Mouse (Mus musculus) left cerebral cortex, postnatal 14 days (tissue): ENCODE results near the gene Necap1. TPM values are rescaled to one million over a fixed set of nuclear protein-coding genes. Genes with fewer than 3 reads are reported as not detected.
A peak's percentile ranks its signal among the peaks of the same experiment; 100 is the strongest.

Experiments
- DNase-seq, 2 experiments: peaks; one replicate each; pipeline ENCODE4 v3.0.0; 2021 to 2022; ENCODE audit warnings: low spot score in 2 of 2, mixed read lengths in 1 of 2
- intact Hi-C: fragments of 180-260 bp; cut with DNase I; formaldehyde crosslinking; loops from one replicate; pipeline ENCODE4 v1.15.1; 2025
- long read RNA-seq, 2 experiments: library from polyadenylated mRNA; stranded (forward); transcript quantifications; one replicate each; pipeline ENCODE4 v2.0.0; 2021
- total RNA-seq, 2 experiments: library from RNA; stranded (reverse); gene quantifications; 2 replicates each; pipeline ENCODE4 v1.2.3; 2021

The Necap1 gene
- 100 to 1,000 TPM; 176 to 187 TPM for total RNA-seq
- long read RNA-seq, experiment 1, transcript Necap1-201 (8 exons, 2,476 nt) = major isoform, 288 of 338 reads
- long read RNA-seq, experiment 1, partial matches to known transcripts = 12 of 338 reads
- long read RNA-seq, experiment 1, other reads (novel, unspliced or antisense) = 38 of 338 reads
- long read RNA-seq, experiment 2, transcript Necap1-201 (8 exons, 2,476 nt) = major isoform, 247 of 276 reads
- long read RNA-seq, experiment 2, partial matches to known transcripts = 6 of 276 reads
- long read RNA-seq, experiment 2, other reads (novel, unspliced or antisense) = 23 of 276 reads

DNA sequence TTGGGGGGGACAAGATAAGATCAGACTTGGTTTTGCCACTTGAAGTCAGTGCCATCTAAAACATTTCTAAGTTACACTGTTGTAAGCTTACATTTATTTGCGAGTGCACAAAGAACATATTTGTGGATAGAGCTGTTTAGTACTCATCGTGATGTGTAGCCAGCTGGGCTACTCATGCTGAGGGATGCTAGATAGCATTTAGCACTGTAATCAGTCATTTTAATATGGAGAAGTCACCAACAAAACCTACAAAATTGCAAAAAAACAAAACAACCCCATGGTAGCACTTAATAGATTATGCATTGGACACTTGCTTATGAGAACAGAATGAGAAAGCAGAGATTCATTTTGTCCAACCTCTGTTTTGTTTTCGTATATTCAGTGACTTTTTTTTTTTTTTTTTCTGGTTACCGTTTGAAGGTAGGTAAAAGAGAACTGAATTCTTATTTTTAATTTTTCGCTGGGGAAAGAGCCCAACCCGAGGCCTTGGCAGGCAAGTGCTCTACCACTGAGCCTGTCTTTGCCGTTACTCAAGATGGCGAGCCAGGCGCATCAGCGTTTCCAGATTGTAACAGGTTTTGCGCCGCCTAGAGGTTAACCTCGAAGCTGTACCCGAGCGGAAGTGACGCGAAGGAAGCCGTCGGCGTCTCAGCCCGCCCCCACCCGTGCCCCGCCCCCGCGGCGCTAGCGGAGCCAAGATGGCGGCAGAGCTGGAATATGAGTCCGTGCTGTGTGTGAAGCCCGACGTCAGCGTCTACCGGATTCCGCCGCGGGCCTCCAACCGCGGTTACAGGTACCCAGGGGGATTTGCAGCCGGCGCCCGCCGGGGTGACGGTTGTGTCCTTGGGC, at the start of gene Necap1:
Necap1 (plus strand) TSS at position 604 of the 849 bp plus-strand sequence.
- intact Hi-C loops = loop anchor here (5.0 to 10.0 kb wide), 3 partner anchors 62 to 209 kb away; no protein-coding TSS in a partner anchor
- peak; percentile 99 for DNase-seq

DNA sequence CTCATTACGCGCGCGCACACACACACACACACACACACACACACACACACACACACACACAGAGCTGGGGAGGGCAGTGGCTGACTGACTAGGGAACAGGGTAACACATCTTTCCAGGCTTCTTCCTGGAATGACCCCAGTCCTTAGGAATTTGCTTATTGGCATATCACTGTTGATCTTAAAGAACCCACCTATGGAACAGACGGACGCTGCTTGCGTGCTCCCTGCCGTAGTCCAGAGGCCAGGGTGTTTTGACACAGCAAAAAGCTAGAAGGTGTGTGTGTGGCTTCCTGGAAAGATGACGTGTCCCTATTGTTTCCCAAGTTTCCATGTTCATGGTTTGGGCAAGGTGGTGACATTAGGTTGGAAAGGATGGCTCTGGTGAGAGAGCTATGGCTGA, 49.1 kb upstream of the Necap1 start:
- intact Hi-C loops = no loop called here
- DNase-seq = no peak

DNA sequence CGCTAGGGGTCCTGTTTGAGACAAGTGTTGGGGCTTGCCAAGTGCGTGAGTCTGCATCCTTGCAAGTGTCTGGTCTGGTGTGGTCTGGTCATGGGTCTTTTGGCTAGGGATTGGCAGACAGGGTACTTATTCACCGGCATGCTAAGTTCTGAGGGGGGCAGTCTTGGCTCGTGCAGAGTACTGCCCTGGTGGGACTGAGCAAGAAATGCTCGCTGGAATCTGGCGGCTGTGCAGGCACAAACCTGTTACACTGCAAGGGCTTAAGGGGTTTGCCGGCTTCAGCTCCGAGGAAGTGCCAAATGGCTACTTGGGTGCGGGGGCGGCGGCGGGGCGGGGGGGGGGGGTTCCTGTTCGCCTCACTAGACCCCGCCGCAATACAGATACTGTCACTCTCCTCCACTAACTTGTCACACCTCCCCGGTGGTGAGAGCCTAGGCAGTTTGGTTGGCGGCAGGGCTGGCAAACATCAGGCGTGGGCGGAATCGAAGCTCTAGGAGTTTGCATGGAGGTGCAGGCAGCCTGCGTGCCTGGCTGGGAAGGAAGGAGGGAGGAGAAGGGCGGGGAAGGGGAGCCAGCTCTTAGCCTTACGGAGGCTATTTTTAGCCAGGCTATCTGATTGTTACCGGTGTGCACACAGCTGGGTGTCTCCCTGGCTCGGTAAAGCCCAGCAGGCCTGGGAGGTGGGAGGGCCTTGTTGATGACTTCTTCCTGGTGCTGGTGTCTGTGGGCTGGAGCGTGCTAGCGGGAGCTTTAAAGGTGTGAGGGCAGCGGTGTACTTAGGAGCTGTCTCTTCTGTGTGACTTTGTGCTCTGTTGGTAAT, 48.1 kb upstream of the Necap1 start:
- intact Hi-C loops = no loop called here
- peak; percentile 85 to 91 for DNase-seq

DNA sequence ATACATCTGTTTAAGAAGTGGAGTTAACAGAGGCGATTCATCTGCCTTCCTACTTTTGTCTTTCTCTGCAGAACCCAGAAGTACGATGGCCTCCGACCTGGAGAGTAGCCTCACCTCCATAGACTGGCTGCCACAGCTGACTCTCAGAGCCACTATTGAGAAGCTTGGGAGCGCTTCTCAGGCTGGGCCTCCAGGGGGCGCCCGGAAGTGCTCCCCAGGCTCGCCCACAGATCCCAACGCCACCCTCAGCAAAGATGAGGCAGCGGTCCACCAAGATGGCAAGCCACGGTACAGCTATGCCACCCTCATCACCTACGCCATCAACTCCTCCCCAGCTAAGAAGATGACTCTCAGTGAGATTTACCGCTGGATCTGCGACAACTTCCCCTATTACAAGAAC, 46.2 kb upstream of the Necap1 start:
- intact Hi-C loops = no loop called here
- peak; percentile 14 to 42 for DNase-seq

DNA sequence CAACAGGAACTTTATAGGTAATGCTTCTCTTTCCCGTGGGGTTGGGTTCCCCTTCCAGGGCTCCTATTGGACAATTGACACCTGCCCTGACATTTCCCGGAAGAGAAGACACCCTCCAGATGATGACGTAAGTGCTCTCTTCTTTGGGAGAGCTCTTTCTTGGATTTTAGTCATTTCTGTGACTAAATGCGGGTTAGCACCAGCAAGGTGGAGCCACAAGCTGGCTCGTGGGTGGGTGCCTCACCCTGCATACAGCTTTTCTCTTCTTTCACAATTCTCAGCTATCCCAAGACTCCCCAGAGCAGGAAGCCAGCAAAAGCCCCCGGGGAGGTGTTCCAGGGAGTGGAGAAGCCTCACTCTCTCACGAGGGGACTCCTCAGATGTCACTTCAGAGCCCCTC, 41.4 kb upstream of the Necap1 start:
- DNase-seq = no peak
- intact Hi-C loops = no loop called here

DNA sequence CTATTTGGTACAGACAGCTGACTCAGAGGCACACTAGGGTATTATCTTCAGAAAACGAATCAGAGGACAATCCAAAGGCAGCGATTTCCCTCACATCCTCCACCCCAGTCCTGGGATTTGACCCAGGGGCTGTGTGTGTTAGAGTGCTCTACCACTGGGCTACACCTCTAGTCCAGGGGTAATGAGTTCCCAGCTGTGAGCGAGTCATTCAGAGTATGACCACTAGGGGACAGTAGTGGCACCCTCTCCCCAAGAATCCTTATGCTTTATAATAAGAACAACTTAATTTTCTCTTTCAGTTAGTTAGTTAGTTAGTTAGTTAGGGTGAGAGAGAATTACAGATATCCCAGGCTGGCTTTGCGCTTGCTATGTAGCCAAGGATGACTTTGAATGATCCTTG, 39.9 kb upstream of the Necap1 start:
- intact Hi-C loops = no loop called here
- DNase-seq = no peak

DNA sequence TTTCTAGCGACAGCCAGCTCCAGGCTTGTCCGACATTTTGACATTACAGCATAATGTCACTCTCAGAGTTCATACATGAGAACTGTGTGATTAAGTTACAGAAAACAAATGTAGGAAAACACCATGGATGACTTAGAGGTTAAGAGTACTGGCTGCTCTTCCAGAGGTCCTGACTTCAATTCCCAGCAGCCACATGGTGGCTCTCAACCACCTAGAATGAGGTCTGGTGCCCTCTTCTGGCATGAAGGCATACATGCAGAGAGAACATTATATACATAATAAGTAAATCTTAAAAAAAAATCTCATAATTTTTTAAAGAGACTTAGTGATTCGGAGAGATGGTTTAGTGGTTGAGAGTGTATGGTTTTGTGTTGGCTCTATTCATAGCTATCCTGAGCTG, 37.3 kb upstream of the Necap1 start:
- intact Hi-C loops = no loop called here
- DNase-seq = no peak

DNA sequence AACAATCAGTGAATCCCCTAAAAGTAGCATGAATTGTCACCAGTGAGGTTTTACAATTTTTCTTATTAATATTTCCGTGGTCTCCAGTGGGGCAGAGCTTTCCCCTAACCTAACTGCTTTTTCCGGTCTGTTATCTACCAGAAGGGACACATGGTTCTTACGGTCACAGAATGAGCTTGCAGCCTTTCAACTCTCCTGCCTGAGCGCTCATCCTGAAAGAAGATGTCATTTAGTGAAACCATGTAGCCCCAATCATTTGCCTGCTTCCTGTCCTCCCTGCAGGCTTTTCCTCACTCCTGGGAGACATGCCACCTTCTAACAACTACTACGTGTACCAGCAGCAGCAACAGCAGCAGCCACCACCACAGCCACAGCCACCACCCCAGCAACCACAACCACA, 36.7 kb upstream of the Necap1 start:
- no peak for DNase-seq
- intact Hi-C loops = no loop called here

DNA sequence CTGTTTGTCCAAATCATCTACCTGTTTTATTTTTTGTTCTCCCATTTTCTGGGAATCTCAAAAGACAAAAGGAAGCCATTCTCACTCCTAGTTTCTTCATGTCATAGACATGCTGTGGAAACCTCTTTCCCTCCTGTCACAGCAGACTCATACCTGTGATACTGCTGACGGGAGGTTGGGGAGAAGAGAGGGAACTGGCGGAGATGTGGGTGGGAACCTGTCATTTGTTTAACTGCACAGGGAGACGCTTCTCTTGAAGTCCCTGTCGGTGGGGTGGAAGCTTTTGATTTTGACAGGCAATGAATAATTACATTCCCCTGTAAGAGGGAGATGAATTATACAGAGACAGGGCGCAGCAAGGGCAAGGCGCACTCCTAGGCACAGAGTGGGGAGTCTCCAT, 30.5 kb upstream of the Necap1 start:
- no peak for DNase-seq
- intact Hi-C loops = no loop called here

DNA sequence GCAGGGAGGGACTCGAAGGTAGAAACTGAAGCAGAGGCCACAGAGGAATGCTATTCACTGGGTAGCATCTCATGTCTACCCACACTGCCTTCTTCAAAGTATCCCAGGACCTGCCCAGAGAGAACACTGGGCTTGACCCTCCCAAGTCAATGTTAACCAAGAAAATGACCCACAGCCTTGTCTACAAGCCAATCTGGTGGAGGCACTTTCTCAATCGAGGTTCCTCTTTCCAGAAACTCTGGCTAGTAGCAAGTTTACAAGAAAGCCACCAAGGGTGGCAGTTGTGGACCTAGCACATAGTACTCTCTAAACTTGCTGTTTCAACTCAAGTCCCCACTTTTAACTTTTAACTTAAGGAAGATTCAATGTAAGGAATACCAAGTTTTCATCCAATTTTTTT, 21.6 kb upstream of the Necap1 start:
- intact Hi-C loops = no loop called here
- no peak for DNase-seq

DNA sequence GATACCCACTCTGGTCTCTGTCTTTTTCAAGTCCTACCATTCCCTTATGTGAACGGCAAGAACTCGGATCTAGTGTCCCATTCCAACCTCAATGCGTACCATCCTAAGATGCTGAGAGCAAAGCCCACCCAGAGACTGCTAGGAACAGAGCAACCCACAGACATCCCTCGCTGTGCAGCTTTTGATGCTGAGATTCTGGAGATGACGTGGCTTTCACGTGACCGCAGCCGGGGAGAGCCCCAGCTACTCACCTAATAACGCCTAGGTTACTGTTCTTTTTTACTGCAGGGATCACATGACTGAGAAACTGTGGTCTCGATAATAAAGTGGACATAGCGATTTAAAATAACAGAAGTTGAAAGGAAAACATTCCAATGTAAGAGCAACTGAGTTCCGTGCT, 19.7 kb upstream of the Necap1 start:
- intact Hi-C loops = no loop called here
- no peak for DNase-seq

DNA sequence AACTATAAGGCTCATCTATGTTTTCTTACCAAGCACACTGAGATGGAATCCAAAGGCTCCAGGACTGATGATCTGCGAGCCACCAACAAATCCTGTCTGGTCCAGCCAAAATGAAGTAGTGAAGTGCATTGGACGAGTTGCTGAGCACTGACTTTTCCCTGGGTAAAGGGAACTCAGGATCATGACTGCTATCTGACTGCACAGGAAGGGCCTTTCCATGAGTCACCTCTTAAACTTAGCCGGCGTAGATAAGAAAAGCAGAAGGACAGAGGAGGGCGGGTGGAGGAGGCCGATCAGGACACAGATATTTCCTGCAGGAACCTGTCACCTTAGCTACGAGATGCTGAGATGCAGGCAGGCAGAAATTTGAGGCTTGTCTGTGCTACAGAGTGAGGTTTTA, 18.3 kb upstream of the Necap1 start, which contains the start of gene C3ar1:
C3ar1 (minus strand) TSS at position 207 of the 400 bp plus-strand sequence.
- DNase-seq = no peak
- intact Hi-C loops = no loop called here

DNA sequence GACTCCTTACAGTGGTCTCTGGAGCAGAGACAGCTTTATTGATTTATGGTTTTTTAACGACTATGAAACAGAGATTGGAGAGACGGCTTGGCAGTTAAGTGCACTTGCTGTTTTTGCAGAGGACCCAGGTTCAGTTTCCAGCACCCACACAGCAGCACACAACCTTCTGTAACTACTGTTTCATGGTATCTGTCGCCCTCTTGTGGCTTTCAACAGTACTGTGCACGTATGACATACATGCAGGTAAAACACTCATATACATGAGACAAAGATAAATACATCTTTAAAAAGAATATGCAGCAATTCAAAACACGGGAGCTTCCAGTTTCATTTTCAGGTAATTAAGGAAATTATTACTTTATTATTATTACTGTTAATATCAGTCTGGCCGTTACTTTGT, 11.8 kb upstream of the Necap1 start:
- no peak for DNase-seq
- intact Hi-C loops = no loop called here

DNA sequence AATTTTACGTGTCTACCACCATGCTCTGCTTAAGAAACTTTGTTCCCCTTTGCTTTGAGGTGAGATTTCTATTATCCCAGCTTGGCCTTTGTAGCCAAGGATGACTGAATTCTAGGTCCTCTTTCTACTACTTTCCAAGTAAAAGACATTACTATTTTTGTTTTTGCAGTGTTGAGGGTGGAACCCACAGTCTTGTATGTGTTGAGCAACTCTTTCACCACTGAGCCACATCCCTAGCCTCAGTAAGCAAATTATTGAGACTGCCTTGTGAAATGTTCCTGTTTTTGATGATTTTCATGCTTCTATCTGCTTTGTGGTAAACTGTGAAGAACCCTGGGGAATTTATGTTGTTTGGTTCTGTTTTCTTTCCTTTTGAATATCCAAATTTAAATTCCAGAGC, 11.4 kb upstream of the Necap1 start:
- intact Hi-C loops = no loop called here
- no peak for DNase-seq

DNA sequence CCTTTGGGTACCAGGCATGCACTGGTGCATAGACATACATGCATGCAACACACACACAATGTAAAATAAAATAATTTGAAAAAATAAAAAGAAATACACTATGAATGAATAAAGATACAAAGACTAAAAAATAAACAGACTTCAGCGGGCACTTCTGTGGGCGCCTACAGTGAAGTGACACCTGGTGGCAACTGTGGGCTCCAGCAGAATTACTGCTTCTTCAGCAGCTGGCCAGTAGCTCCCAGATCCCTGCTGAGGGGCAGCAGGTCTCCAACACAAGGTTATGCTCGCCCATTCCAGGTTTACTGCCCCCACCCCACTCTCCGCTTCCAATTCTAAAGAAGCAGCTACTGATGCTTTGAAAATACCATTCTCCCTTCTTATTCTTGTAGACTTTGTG, 6.4 kb upstream of the Necap1 start:
- DNase-seq = peak in 1 of 2 experiments; percentile 23
- intact Hi-C loops = no loop called here

DNA sequence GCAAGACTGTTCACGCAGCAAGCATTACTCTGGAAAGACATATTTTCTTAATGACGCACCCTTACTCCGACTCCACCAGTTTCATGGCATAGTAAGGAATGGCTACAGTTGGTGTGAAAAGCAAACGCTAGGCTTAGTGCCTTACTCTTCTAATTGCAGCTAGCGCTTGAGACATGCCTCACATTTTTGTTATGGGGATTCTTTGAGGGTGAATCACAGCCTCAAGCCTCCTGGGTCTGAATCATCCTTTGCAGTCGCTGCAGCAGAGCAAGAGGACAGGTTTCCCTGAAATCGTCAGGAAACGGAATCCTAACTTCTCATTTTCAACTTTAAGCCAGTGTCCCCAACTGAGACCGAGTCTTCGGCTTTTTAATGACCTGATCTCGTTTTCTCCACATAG, 4.4 kb upstream of the Necap1 start:
- DNase-seq = peak in 1 of 2 experiments; percentile 25
- intact Hi-C loops = loop anchor here (5.0 to 10.0 kb wide), 3 partner anchors 58 to 205 kb away; no protein-coding TSS in a partner anchor

DNA sequence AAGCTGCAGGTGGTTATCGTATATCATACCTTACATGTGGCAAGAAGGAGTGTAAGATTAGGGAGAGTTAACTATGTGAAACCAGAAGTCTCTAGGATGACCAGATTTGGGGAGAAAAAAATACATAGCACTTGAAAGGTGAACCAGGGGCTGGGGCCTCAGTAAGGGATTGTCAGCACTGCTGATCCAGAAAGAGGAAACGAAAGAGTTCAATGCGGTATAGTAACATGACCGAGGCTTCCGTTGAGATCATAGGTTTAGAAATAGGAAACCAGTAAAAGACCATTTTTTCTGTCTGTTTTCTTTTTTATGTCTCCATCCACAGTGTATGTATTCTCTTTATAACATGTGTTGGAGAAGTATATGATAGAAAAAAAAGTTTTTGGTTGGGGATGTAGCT, 1.5 kb upstream of the Necap1 start:
- intact Hi-C loops = loop anchor here (5.0 to 10.0 kb wide), 3 partner anchors 60 to 208 kb away; no protein-coding TSS in a partner anchor
- DNase-seq = no peak

DNA sequence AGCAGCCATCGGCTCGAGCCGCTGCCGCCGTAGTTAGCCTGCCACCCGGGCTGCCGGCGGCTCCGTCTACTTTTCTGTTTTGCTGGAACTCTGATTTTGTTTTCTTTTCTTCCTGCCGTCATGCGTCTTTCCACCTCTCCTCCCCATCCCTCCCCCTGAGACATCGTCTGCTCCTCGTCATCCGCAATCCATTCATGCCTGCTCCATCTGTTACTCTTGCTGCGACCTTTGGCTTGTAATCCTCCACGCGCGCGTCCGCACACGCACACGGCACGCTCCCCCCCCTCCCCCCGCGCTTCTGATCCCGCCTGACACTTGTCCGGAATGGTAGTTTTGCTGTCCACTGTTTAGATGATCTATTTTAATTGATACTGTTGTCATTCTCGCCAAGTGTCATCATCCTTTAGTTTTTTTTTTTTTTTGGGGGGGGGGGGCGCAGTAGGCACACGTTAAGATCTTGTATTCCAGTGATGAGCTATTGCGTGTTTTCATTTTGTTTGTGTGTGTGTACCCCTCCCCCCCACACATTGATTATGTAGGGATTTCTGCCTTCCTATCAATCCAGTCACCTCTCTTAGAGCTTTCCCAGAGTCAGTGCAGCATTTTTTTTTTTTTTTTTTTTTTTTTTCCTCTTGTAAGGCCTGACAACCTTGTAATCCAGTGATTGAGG, 581 bp downstream of the Necap1 start:
- intact Hi-C loops = loop anchor here (5.0 to 10.0 kb wide), 3 partner anchors 63 to 210 kb away; no protein-coding TSS in a partner anchor
- DNase-seq = peak in 1 of 2 experiments; percentile 49

DNA sequence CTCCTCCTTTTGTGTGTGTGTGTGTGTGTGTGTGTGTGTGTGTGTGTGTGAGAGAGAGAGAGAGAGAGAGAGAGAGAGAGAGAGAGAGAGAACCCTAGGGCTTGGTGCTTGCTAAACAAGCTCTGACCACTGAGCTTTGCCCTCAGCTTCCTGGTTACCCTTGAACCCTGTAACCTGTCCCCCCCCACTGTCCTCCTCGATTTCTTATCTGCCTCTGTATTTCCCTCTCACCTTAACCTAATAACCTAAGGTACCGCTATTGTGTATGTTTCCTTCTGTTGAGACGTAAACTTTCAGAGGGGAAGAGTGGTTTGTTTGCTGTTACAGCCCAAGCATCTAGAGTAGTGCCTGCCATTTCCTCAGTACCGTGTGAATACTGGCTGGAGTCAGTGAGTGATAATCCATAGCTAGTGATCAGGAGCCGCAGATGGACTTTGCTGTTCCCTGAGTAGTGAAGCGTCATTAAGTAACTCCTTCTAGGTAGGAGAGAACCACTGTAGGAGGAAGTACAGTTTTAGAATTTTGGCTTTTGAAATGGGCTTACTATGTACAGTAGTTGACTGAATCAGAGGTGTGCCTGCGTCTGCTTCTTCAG, 5.0 kb downstream of the Necap1 start:
- intact Hi-C loops = loop anchor here (10.0 kb wide), 2 partner anchors 134 to 214 kb away; no protein-coding TSS in a partner anchor
- no peak for DNase-seq
